Mouse (Mus musculus): ENCODE measurements around the gene Bag1.

Gene Bag1

GRCm38 (mm10) chr4:40948160-40948708 lies at the start of gene Bag1, which contains the start of gene Chmp5:
TSS of gene Bag1 (minus strand) at chr4:40948294.
TSS of gene Chmp5 (plus strand) at chr4:40948407.
- peak; percentile 99 for DNase-seq

GRCm38 (mm10) chr4:40996302-40996701 lies 48.2 kb upstream of the Bag1 start:
- no peak for DNase-seq

GRCm38 (mm10) chr4:40989633-40990032 lies 41.5 kb upstream of the Bag1 start:
- DNase-seq = no peak

- DNase-seq = no peak
Measured at GRCm38 (mm10) chr4:40983686-40984085, 35.6 kb upstream of the Bag1 start.

GRCm38 (mm10) chr4:40982486-40982885 lies 34.4 kb upstream of the Bag1 start:
- DNase-seq = no peak

GRCm38 (mm10) chr4:40979430-40979829 lies 31.3 kb upstream of the Bag1 start:
- no peak for DNase-seq

- no peak for DNase-seq
Measured at GRCm38 (mm10) chr4:40976651-40977050, 28.6 kb upstream of the Bag1 start.

- DNase-seq = no peak
Measured at GRCm38 (mm10) chr4:40975678-40976077, 27.6 kb upstream of the Bag1 start.

- no peak for DNase-seq
Measured at GRCm38 (mm10) chr4:40974011-40974410, 25.9 kb upstream of the Bag1 start.

GRCm38 (mm10) chr4:40971744-40972143 lies 23.6 kb upstream of the Bag1 start:
- DNase-seq = peak; percentile 57

- peak; percentile 96 for DNase-seq
Measured at GRCm38 (mm10) chr4:40970842-40971701, 23.0 kb upstream of the Bag1 start, which contains the start of gene Nfx1. TSS of gene Nfx1 (plus strand) at chr4:40970906.

- no peak for DNase-seq
Measured at GRCm38 (mm10) chr4:40970592-40970841, 22.4 kb upstream of the Bag1 start.

- no peak for DNase-seq
Measured at GRCm38 (mm10) chr4:40969781-40970591, 21.9 kb upstream of the Bag1 start.

GRCm38 (mm10) chr4:40969161-40969560 lies 21.1 kb upstream of the Bag1 start:
- DNase-seq = no peak

GRCm38 (mm10) chr4:40963536-40963935 lies 15.4 kb upstream of the Bag1 start:
- DNase-seq = no peak

GRCm38 (mm10) chr4:40955942-40956341 lies 7.8 kb upstream of the Bag1 start:
- no peak for DNase-seq

- DNase-seq = peak; percentile 40
Measured at GRCm38 (mm10) chr4:40953521-40953920, 5.4 kb upstream of the Bag1 start.

GRCm38 (mm10) chr4:40947565-40948159 lies 432 bp downstream of the Bag1 start:
- DNase-seq = no peak

- DNase-seq = no peak
Measured at GRCm38 (mm10) chr4:40946516-40947121, 1.5 kb downstream of the Bag1 start.

- DNase-seq = no peak
Measured at GRCm38 (mm10) chr4:40943651-40944050, 4.4 kb downstream of the Bag1 start.

GRCm38 (mm10) chr4:40938793-40939192 lies 9.3 kb downstream of the Bag1 start:
- no peak for DNase-seq

GRCm38 (mm10) chr4:40936175-40936839 lies 11.8 kb downstream of the Bag1 start:
- DNase-seq = no peak

Data from thymus, postnatal 14 days (tissue).